Mouse (Mus musculus) midbrain, embryonic 12.5 days (tissue): Measurements from ENCODE around the gene Shank2. TPM values are rescaled to one million over a fixed set of nuclear protein-coding genes. Genes with fewer than 3 reads are reported as not detected.

Source experiments
- ATAC-seq: fragments of 200-750 bp; cut with Nextera tagmentation; 2 replicates; pipeline ENCODE4 v1.8.0; 2017; ENCODE audit warnings: low read depth, moderate TSS enrichment, moderate library complexity; ENCODE audit not compliant: low FRiP score
- H3K27ac ChIP-seq: fragments of 300-500 bp; sonication (generic); replicated peaks from 2 replicates; pipeline ENCODE4 v1.5.1; 2016; ENCODE audit warnings: mild to moderate bottlenecking
- H3K27me3 ChIP-seq: fragments of 300-500 bp; sonication (generic); 2 replicates; pipeline ENCODE4 v1.6.1; 2016; ENCODE audit warnings: mild to moderate bottlenecking
- H3K36me3 ChIP-seq: fragments of 300-500 bp; sonication (generic); 2 replicates; pipeline ENCODE4 v1.6.1; 2016
- H3K4me1 ChIP-seq: fragments of 300-500 bp; sonication (generic); 2 replicates; pipeline ENCODE4 v1.6.1; 2016
- H3K4me2 ChIP-seq: fragments of 300-500 bp; sonication (generic); replicated peaks from 2 replicates; pipeline ENCODE4 v1.6.1; 2016; ENCODE audit warnings: mild to moderate bottlenecking, moderate library complexity
- H3K4me3 ChIP-seq: fragments of 300-500 bp; sonication (generic); 2 replicates; pipeline ENCODE4 v1.5.1; 2016; ENCODE audit warnings: mild to moderate bottlenecking
- H3K9ac ChIP-seq: fragments of 300-500 bp; sonication (generic); replicated peaks from 2 replicates; pipeline ENCODE4 v1.6.1; 2016; ENCODE audit warnings: mild to moderate bottlenecking, moderate library complexity
- H3K9me3 ChIP-seq: fragments of 300-500 bp; sonication (generic); 2 replicates; pipeline ENCODE4 v1.6.1; 2016; ENCODE audit warnings: mild to moderate bottlenecking
- WGBS: fragments of 180-500 bp; shearing (Covaris S2); methylation state at CpG from one replicate; pipeline ENCODE4 v1.1.7; 2016; 5-methylcytosine and 5-hydroxymethylcytosine counted together
- polyA plus RNA-seq: library from polyadenylated mRNA; unstranded; fragments of >200 nt; fragmentation: Nextera tagmentation; extraction: Ambion mirVana; gene quantifications from 2 replicates; pipeline ENCODE4 v1.2.1, GENCODE M21; 2016

Shank2 gene
- polyA plus RNA-seq, 1 experiment from 2014 or later: 2.8 TPM

GRCm38 (mm10) chr7:144390676-144391075 is 388.9 kb downstream of the Shank2 start:
- no peak overlapping the region for H3K9ac ChIP-seq
- H3K27me3 ChIP-seq: no peaks in the 10 kb centered on the region
- H3K27ac ChIP-seq: no peak overlapping the region
- H3K36me3 ChIP-seq: no peaks in the 10 kb centered on the region
- no peak overlapping the region for H3K4me3 ChIP-seq
- ATAC-seq: no peak
- no peak overlapping the region for H3K4me2 ChIP-seq
- 47% methylated on average over 8 of the region's 8 CpGs for WGBS
- no peaks in the 10 kb centered on the region for H3K4me1 ChIP-seq
- no peaks in the 10 kb centered on the region for H3K9me3 ChIP-seq

DNA sequence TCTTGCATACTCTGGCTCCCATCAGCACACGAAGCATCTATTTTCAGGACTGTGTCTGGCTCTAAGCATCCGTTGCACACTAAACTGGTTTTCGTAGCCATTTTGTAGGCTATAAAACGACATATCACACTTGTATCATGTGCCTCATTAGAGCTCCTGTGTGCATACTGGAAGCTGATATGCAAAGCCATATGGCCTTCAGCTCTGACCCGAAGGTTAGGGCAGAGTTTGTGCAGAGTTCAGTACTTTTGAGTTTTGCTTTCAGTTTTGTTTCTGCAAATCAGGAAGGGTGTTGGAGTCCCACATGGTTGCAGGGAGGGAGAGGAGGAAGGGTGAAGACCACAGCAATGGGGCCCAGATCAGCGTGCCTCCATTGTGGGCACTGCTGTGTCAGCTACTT is 390.0 kb downstream of the Shank2 start:
- no peak overlapping the region for H3K4me2 ChIP-seq
- H3K27ac ChIP-seq: no peak overlapping the region
- H3K9me3 ChIP-seq: no peaks in the 10 kb centered on the region
- H3K4me1 ChIP-seq: no peaks in the 10 kb centered on the region
- H3K9ac ChIP-seq: no peak overlapping the region
- 89% methylated on average over 6 of the region's 6 CpGs for WGBS
- no peaks in the 10 kb centered on the region for H3K36me3 ChIP-seq
- no peak overlapping the region for H3K4me3 ChIP-seq
- H3K27me3 ChIP-seq: no peaks in the 10 kb centered on the region
- no peak for ATAC-seq

DNA sequence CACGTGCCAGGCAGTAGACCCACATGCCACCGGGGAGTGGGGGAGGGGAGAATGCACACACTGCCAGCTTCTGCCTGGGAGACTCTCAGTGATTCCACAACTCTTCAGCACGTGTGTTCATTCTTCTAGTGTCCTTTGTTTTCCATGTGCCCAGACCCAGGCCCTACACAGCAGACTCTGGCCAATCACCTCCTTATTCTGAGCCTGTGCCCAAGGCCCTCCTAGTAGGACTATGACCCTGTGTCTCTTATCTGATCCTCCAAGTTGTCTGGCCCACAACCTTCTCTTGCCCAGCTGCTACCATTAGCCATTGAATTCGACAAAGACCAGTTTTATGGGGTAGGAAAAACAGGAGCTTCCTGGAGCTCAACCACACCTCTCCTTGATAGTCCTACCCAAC is 400.8 kb downstream of the Shank2 start:
- no peaks in the 10 kb centered on the region for H3K36me3 ChIP-seq
- no peaks in the 10 kb centered on the region for H3K4me1 ChIP-seq
- H3K27me3 ChIP-seq: no peaks in the 10 kb centered on the region
- no peak overlapping the region for H3K27ac ChIP-seq
- no peaks in the 10 kb centered on the region for H3K9me3 ChIP-seq
- no peak overlapping the region for H3K4me2 ChIP-seq
- no peak overlapping the region for H3K9ac ChIP-seq
- WGBS: 79% methylated on average over 4 of the region's 4 CpGs
- ATAC-seq: no peak
- H3K4me3 ChIP-seq: no peak overlapping the region

GRCm38 (mm10) chr7:144407675-144408074 is 405.9 kb downstream of the Shank2 start:
- Histone ChIP-seq H3K36me3 (peaks cover 21% of the 10 kb centered on the region), H3K9ac (no peak overlapping the region), H3K27ac (no peak overlapping the region), H3K4me3 (no peak overlapping the region), H3K4me1 (peaks cover 8% of the 10 kb centered on the region; the same call in 1 of the 2 replicates), H3K4me2 (no peak overlapping the region), H3K9me3 (no peaks in the 10 kb centered on the region), H3K27me3 (no peaks in the 10 kb centered on the region)
- no peak for ATAC-seq
- WGBS: 82% methylated on average over 4 of the region's 4 CpGs

GRCm38 (mm10) chr7:144408464-144409000 is 406.8 kb downstream of the Shank2 start:
- no peak overlapping the region for H3K9ac ChIP-seq
- H3K36me3 ChIP-seq: peaks cover 21% of the 10 kb centered on the region
- no peaks in the 10 kb centered on the region for H3K27me3 ChIP-seq
- peaks cover 8% of the 10 kb centered on the region; the same call in 1 of the 2 replicates for H3K4me1 ChIP-seq
- no peak overlapping the region for H3K4me3 ChIP-seq
- H3K4me2 ChIP-seq: no peak overlapping the region
- WGBS: 87% methylated on average over 2 of the region's 2 CpGs
- ATAC-seq: no peak
- no peak overlapping the region for H3K27ac ChIP-seq
- no peaks in the 10 kb centered on the region for H3K9me3 ChIP-seq

- no peak overlapping the region for H3K27ac ChIP-seq
- no peak overlapping the region for H3K4me3 ChIP-seq
- ATAC-seq: no peak
- H3K4me1 ChIP-seq: peaks cover 8% of the 10 kb centered on the region; the same call in 1 of the 2 replicates
- H3K27me3 ChIP-seq: no peaks in the 10 kb centered on the region
- no peak overlapping the region for H3K9ac ChIP-seq
- H3K4me2 ChIP-seq: no peak overlapping the region
- 86% methylated on average over 18 of the region's 18 CpGs for WGBS
- peaks cover 21% of the 10 kb centered on the region for H3K36me3 ChIP-seq
- no peaks in the 10 kb centered on the region for H3K9me3 ChIP-seq
These were observed 408.0 kb downstream of the Shank2 start for GRCm38 (mm10) chr7:144409682-144410081.

DNA sequence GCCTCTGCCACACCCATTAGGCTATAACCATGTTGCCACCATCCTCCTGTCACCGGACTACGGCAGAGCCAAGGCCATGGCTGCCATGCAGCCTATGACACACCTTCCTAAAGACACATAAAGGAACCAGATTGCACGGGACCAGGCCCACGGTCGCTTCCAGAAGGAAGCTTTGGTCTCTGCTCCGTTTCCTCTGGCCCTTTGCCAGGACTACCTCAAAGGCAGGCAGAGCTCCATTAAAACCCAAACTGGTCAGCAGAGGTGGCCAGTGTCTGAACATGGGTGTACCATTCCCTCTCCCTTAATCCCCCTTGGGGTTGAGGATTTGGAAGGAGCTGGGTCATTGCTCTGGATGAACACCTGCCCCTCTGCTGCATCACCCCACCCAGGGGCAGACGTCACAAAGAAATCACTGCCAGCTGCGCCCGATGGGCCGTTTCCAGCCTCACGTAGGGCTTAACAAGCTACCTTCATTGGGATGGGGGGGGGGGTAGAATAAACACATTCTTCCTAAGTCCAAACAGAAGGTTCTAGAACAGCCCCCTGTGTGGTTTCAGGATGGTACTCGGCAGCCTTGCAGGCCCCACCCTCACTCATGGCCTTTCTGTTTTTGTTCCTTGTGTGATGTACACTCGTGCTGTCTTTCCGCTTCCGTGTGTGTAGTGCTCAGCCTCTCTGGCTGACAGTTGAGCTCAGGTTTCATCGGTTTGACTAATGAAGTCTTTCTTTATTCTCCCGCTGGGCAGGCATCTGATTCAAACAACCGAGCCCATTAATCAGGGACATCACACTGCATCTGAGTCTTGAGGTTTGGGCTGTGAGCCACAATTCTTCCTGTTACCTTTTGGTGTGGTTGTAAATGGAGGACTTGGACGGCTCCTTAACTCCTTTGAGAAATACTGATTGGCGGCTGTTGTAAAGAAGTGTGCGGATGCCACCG is 410.5 kb downstream of the Shank2 start:
- H3K4me3 ChIP-seq: no peak overlapping the region
- no peak for ATAC-seq
- 72% methylated on average over 22 of the region's 22 CpGs for WGBS
- H3K4me1 ChIP-seq: peaks cover 14% of the 10 kb centered on the region
- no peaks in the 10 kb centered on the region for H3K27me3 ChIP-seq
- peaks cover 21% of the 10 kb centered on the region for H3K36me3 ChIP-seq
- no peak overlapping the region for H3K4me2 ChIP-seq
- no peak overlapping the region for H3K9ac ChIP-seq
- H3K27ac ChIP-seq: peak overlapping the region; percentile 58
- no peaks in the 10 kb centered on the region for H3K9me3 ChIP-seq

- no peak for ATAC-seq
- H3K4me1 ChIP-seq: peaks cover 32% of the 10 kb centered on the region
These were observed 412.9 kb downstream of the Shank2 start for GRCm38 (mm10) chr7:144414632-144415031.

GRCm38 (mm10) chr7:144415795-144416194 is 414.1 kb downstream of the Shank2 start:
- peaks cover 9% of the 10 kb centered on the region for H3K36me3 ChIP-seq
- H3K4me2 ChIP-seq: no peak overlapping the region
- no peaks in the 10 kb centered on the region; the same call in 1 of the 2 replicates for H3K27me3 ChIP-seq
- H3K9me3 ChIP-seq: no peaks in the 10 kb centered on the region
- no peak overlapping the region for H3K4me3 ChIP-seq
- peaks cover 43% of the 10 kb centered on the region for H3K4me1 ChIP-seq
- ATAC-seq: no peak
- no peak overlapping the region for H3K27ac ChIP-seq
- no peak overlapping the region for H3K9ac ChIP-seq
- WGBS: 83% methylated on average over 4 of the region's 4 CpGs

More at GRCm38 (mm10) chr7:144414632-144415031, 412.9 kb downstream of the Shank2 start:
- no peak overlapping the region for H3K4me3 ChIP-seq
- 89% methylated on average over 5 of the region's 5 CpGs for WGBS
- H3K9ac ChIP-seq: no peak overlapping the region
- no peaks in the 10 kb centered on the region for H3K9me3 ChIP-seq
- no peak overlapping the region for H3K27ac ChIP-seq
- peaks cover 20% of the 10 kb centered on the region for H3K36me3 ChIP-seq
- H3K27me3 ChIP-seq: no peaks in the 10 kb centered on the region; the same call in 1 of the 2 replicates
- no peak overlapping the region for H3K4me2 ChIP-seq

- Histone ChIP-seq H3K4me1 (peaks cover 36% of the 10 kb centered on the region), H3K4me2 (no peak overlapping the region; the same call in 1 of the 2 replicates), H3K27ac (peak overlapping the region; percentile 69), H3K27me3 (peaks cover 3% of the 10 kb centered on the region; the same call in 1 of the 2 replicates), H3K4me3 (no peak overlapping the region), H3K9me3 (no peaks in the 10 kb centered on the region), H3K36me3 (no peaks in the 10 kb centered on the region), H3K9ac (no peak overlapping the region)
- 73% methylated on average over 2 of the region's 2 CpGs for WGBS
- no peak for ATAC-seq
These were observed 415.5 kb downstream of the Shank2 start for GRCm38 (mm10) chr7:144417234-144417633.

- Histone ChIP-seq H3K27ac (peak overlapping the region; percentile 69), H3K9ac (no peak overlapping the region), H3K27me3 (peaks cover 3% of the 10 kb centered on the region; the same call in 1 of the 2 replicates), H3K9me3 (no peaks in the 10 kb centered on the region), H3K4me1 (peaks cover 36% of the 10 kb centered on the region), H3K36me3 (no peaks in the 10 kb centered on the region), H3K4me3 (no peak overlapping the region), H3K4me2 (no peak overlapping the region; the same call in 1 of the 2 replicates)
- WGBS: 41% methylated on average over 16 of the region's 16 CpGs
- ATAC-seq: peak; percentile 78
These were observed 416.1 kb downstream of the Shank2 start for GRCm38 (mm10) chr7:144417644-144418343.

- H3K4me3 ChIP-seq: no peak overlapping the region
- no peaks in the 10 kb centered on the region for H3K9me3 ChIP-seq
- H3K4me2 ChIP-seq: no peak overlapping the region
- ATAC-seq: no peak
- no peaks in the 10 kb centered on the region for H3K36me3 ChIP-seq
- peaks cover 36% of the 10 kb centered on the region for H3K4me1 ChIP-seq
- WGBS: 25% methylated on average over 16 of the region's 16 CpGs
- no peak overlapping the region; the same call in 1 of the 2 replicates for H3K9ac ChIP-seq
- no peak overlapping the region for H3K27ac ChIP-seq
- H3K27me3 ChIP-seq: peaks cover 3% of the 10 kb centered on the region; the same call in 1 of the 2 replicates
These were observed 418.8 kb downstream of the Shank2 start for GRCm38 (mm10) chr7:144420552-144420951.
